9 mouse cellular contexts compared by ENCODE assay signal in genomic region chr6:98089185-98089584, GRCm38 (mm10).
A peak's percentile ranks its signal among the peaks of the same experiment; 100 is the strongest.
DNase-seq lines count a peak whose midpoint lies in the region; ATAC-seq and TF ChIP-seq lines count a peak whose summit lies in the region.
"Had no signal": no experiment of that assay in that cellular context is flagged by ENCODE, and none has a peak within 500 bp of the region (broad histone marks: within the 10 kb centered on the region; RNA-seq: fewer than 3 reads in every experiment).

No protein-coding gene starts in this region.

- WGBS in hindbrain, postnatal 0 days, result 51% methylated on average over 4 of the region's 4 CpGs

- DNase-seq in cerebellum, postnatal 10 days, result peak; percentile 54 to 61
- DNase-seq in layer of hippocampus, adult 11-12 months (ENCODE audit: low spot score), result peak; percentile 23
- DNase-seq in layer of hippocampus, adult 9-10 months (ENCODE audit: low spot score), result no peak
- peak; percentile 48 for DNase-seq in NIH3T3 (ENCODE audit: low read depth)
- DNase-seq in hindbrain, postnatal 0 days (ENCODE audit: low spot score), result peak; percentile 59
- peak; percentile 48 for DNase-seq in right cerebral cortex, adult 18-20 months
- DNase-seq in spleen, postnatal 14 days (ENCODE audit: low spot score in 2 of 2), result no peak

- H3K4me2 ChIP-seq in hindbrain, postnatal 0 days (ENCODE audit: low read depth, low read length), result no peak overlapping the region
- H3K4me2 ChIP-seq: liver, embryonic 15.5 days had no signal

- no peaks in the 10 kb centered on the region for H3K4me1 ChIP-seq in hindbrain, postnatal 0 days (ENCODE audit: insufficient read depth, low read length)
- H3K4me1 ChIP-seq: liver, embryonic 15.5 days had no signal

- no peak overlapping the region for H3K9ac ChIP-seq in hindbrain, postnatal 0 days (replicated peaks; ENCODE audit: low read length)
- H3K9ac ChIP-seq: liver, embryonic 15.5 days had no signal

- H3K9me3 ChIP-seq in hindbrain, postnatal 0 days (ENCODE audit: low read length), result no peaks in the 10 kb centered on the region
- H3K9me3 ChIP-seq: liver, embryonic 15.5 days had no signal

- no peak for ATAC-seq in cerebellum, adult (ENCODE audit: insufficient number of reproducible peaks, low FRiP score, low TSS enrichment)
- no peak for ATAC-seq in hindbrain, postnatal 0 days

- H3K27ac ChIP-seq in hindbrain, postnatal 0 days, result no peak overlapping the region
- H3K27ac ChIP-seq: liver, embryonic 15.5 days had no signal

- TF ChIP-seq CTCF in hindbrain, postnatal 0 days (IDR thresholded peaks at IDR 0.05; ENCODE audit: low read depth), result peak; percentile 69

- H3K36me3 ChIP-seq in hindbrain, postnatal 0 days (ENCODE audit: insufficient read depth, low read length), result no peaks in the 10 kb centered on the region
- H3K36me3 ChIP-seq: liver, embryonic 15.5 days had no signal

- H3K4me3 ChIP-seq in hindbrain, postnatal 0 days (ENCODE audit: low read length), result no peak overlapping the region
- H3K4me3 ChIP-seq: liver, embryonic 15.5 days had no signal

- H3K27me3 ChIP-seq in hindbrain, postnatal 0 days (ENCODE audit: insufficient read depth, low read length), result no peaks in the 10 kb centered on the region
- H3K27me3 ChIP-seq: liver, embryonic 15.5 days had no signal

Comparison
In these comparisons a context has a peak if more than half of its experiments do, and no peak if none do; other contexts are left out.
1. DNase-seq: peak in cerebellum, postnatal 10 days (2 of 2), layer of hippocampus, adult 11-12 months (single experiment), NIH3T3 (single experiment), hindbrain, postnatal 0 days (single experiment) and right cerebral cortex, adult 18-20 months (single experiment); none in layer of hippocampus, adult 9-10 months (single experiment) and spleen, postnatal 14 days (0 of 2).